ENCODE assay signal across 17 mouse cellular contexts in genomic region chr7:46457889-46458288, GRCm38 (mm10).
"Had no signal": no experiment of that assay in that cellular context is flagged by ENCODE, and none has a peak within 500 bp of the region (broad histone marks: within the 10 kb centered on the region; RNA-seq: fewer than 3 reads in every experiment).

No protein-coding gene starts in this region.

- H3K27ac ChIP-seq: liver, embryonic 13.5 days; liver, embryonic 15.5 days; lung, embryonic 15.5 days; macrophage; midbrain, embryonic 13.5 days; midbrain, embryonic 15.5 days; neural tube, embryonic 12.5 days had no signal

- H3K4me1 ChIP-seq: liver, embryonic 13.5 days; liver, embryonic 15.5 days; lung, embryonic 15.5 days had no signal

- H3K36me3 ChIP-seq: liver, embryonic 13.5 days; liver, embryonic 15.5 days; lung, embryonic 15.5 days; midbrain, embryonic 13.5 days; midbrain, embryonic 15.5 days; neural tube, embryonic 12.5 days had no signal

- H3K9me3 ChIP-seq: liver, embryonic 13.5 days; liver, embryonic 15.5 days; lung, embryonic 15.5 days; midbrain, embryonic 13.5 days; midbrain, embryonic 15.5 days had no signal

- H3K4me2 ChIP-seq: liver, embryonic 13.5 days; liver, embryonic 15.5 days; lung, embryonic 15.5 days; midbrain, embryonic 11.5 days; midbrain, embryonic 13.5 days; midbrain, embryonic 15.5 days; neural tube, embryonic 12.5 days had no signal

- ATAC-seq: liver, postnatal 0 days; lung, postnatal 0 days; midbrain, embryonic 13.5 days; midbrain, embryonic 15.5 days had no signal

- H3K27me3 ChIP-seq: liver, embryonic 13.5 days; liver, embryonic 15.5 days; lung, embryonic 15.5 days; midbrain, embryonic 13.5 days; midbrain, embryonic 15.5 days; neural tube, embryonic 12.5 days had no signal

- DNase-seq: liver, embryonic 13.5 days; liver, postnatal 0 days; lung, adult 2 months; lung, postnatal 14 days; lung, postnatal 36 days; right cerebral cortex, postnatal 14 days; thymus, adult 2 months; thymus, postnatal 25 days had no signal

- H3K9ac ChIP-seq: liver, embryonic 13.5 days; liver, embryonic 15.5 days; liver, postnatal 0 days; lung, embryonic 15.5 days; midbrain, embryonic 13.5 days; midbrain, embryonic 15.5 days; neural tube, embryonic 12.5 days had no signal

- H3K4me3 ChIP-seq: liver, embryonic 13.5 days; liver, embryonic 15.5 days; lung, embryonic 15.5 days; megakaryocyte, embryonic 14.5 days; midbrain, embryonic 13.5 days; midbrain, embryonic 15.5 days; neural tube, embryonic 12.5 days had no signal
